Mouse (Mus musculus) erythroid progenitor cell, adult 5-6 weeks (primary cell): ENCODE results near the gene 4930486L24Rik. TPM values are rescaled to one million over a fixed set of nuclear protein-coding genes. Genes with fewer than 3 reads are reported as not detected.
"Not testable (repeated sequence)": the region's sequence is repeated elsewhere in the genome, so short reads cannot be mapped to it uniquely, and the experiment has no call there.

Source experiments
- ATAC-seq: replicated peaks from 2 replicates; pipeline ENCODE4 v1.8.0; 2016; ENCODE audit warnings: moderate number of reproducible peaks, mild to moderate bottlenecking, moderate TSS enrichment, inconsistent platforms; ENCODE audit not compliant: poor library complexity, low FRiP score, severe bottlenecking
- total RNA-seq, 2 experiments: library from RNA; stranded (forward) in 1 of 2; stranded (reverse) in 1 of 2; fragments of 150-400 nt in 1 of 2; fragments of 186-747, 209-891 nt in 1 of 2; gene quantifications; 2 replicates each; pipeline versions ENCODE4 v1.2.3 to v1.2.4; 2015 to 2017; ENCODE audit warnings: low replicate concordance in 2 of 2

The 4930486L24Rik gene
- total RNA-seq (2015; ENCODE audit: low replicate concordance) (not detected in 2 replicates), total RNA-seq (2017; ENCODE audit: low replicate concordance) (0.90 TPM in 1 of 2 replicates, not detected in the other)

DNA sequence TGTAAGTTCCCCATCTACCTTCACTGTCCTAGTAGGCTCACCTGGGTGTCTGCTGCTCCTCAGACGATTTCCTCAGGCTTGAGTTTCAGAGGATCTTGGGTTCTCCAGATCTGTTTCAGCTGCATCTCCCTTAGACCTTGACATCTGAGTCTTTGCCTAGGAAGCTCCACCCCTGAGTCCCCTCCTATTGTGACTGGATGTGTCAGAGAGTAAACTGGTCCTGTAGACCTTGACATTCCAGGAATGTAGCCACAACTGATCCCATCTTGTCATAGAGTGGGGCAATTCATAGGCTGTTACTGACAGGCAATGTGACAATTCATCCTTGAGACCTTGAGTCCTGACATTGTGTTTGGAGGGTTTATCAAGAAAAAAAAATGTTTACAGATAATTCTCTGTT is at the start of gene 4930486L24Rik:
TSS of gene 4930486L24Rik (minus strand) at position 195 of the 400 bp plus-strand sequence.
- ATAC-seq: no peak

DNA sequence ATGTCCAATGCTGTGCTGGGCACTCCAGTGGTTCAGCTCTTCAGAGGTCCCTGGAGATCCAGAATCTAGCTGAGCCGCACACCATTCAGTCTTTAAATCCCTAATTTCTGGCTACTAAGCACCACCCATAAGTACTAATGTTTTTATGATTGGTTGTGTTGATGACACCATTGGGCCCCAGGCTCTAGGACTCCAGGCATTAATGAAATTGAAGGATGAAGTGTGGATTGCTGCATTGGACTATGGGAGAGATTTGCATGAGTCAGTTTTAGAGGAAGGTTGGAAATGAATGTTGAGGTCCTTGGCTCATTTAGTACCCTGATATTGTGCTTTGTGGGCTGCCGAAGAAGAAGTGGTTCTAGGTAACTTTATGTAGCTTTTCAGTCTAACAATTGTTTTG is 40.5 kb upstream of the 4930486L24Rik start, which contains the start of gene Tpbpb:
TSS of gene Tpbpb (minus strand) at position 101 of the 400 bp plus-strand sequence.
- not testable (repeated sequence) for ATAC-seq

DNA sequence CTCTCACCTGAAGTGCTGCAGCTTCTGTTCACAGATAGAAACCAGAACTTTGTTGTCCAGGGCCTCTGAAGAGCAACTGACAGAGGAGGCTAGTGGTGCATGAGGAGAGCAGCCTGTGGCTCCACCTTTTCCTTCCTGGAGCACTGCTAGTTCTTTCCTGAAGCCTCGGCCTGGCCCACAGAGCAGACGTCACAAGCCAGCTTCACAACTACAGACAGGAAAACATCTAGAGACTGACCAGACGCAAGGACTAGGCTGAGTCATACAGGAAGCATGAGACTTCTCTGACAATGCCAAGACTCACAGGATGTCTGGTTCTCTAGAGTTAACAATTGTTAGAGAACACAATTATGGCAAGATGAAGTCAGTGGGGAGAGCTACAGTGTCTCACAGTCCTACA is 33.1 kb upstream of the 4930486L24Rik start, which contains the start of gene Ctla2b:
TSS of gene Ctla2b (minus strand) at position 120 of the 400 bp plus-strand sequence.
- no peak for ATAC-seq

DNA sequence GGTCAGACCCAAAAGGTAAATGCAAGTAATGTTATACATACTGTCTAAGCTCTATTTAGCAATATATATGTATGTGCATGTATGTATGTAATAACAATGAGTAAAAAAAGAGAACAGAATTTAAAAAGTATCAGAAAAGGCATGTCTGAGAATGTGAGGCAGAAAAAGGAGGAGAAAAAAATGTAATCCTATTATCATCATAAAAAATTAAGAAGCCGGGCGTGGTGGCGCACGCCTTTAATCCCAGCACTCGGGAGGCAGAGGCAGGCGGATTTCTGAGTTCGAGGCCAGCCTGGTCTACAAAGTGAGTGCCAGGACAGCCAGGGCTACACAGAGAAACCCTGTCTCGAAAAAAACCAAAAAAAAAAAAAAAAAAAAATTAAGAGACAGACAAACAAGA is 32.5 kb upstream of the 4930486L24Rik start, which contains the start of gene Gm49392:
TSS of gene Gm49392 (minus strand) at position 101 of the 400 bp plus-strand sequence.
- not testable (repeated sequence) for ATAC-seq

DNA sequence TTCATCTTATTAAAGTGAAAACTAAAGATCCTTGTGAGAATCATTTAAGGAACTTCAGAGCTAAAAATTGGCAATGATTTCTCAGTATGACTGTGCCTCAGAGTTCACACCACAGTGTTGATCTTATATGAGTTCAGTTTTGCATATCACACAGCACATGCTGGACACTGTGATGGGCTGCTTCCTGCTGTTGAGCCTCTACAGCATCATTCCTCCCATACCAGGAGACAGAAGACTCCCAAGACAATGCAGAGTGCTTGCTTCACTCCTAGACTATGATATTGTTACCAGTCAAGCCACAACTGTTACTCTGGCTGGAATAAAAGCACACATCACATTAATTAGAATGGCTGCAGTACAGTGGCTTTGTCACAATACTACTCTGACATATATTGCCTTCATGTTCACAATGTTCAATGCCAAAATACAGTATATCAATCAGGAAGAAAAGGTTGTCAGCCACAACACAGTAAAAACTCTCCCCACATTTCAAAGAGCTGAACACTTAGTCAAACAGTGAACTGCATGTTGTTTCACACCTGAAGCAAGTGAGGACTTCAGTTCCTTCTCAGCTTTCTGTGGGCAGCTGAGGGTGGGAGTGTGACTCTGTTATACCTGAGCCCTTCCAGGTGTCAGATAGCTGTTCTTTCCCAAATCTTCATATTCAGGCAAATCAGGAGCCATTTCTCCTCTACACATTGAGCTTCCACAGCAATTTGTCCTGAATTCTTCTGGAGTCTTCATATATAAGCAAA is 31.3 kb upstream of the 4930486L24Rik start:
- ATAC-seq: no peak

DNA sequence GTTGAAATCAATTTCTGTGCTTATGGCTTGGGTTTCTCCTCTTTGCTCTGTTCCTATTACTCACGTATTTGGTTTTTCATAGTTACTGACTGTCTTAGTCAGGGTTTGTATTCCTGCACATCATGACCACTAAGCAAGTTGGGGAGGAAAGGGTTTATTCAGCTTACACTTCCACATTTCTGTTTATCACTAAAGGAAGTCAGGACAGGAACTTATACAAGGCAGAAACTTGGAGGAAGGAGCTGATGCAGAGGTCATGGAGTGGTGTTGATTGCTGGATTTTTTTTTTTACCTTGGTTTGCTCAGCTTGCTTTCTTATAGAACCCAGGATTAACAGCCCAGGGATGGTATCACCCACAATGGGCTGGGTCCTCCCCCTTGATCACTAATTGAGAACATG is 28.0 kb upstream of the 4930486L24Rik start:
- no peak for ATAC-seq

DNA sequence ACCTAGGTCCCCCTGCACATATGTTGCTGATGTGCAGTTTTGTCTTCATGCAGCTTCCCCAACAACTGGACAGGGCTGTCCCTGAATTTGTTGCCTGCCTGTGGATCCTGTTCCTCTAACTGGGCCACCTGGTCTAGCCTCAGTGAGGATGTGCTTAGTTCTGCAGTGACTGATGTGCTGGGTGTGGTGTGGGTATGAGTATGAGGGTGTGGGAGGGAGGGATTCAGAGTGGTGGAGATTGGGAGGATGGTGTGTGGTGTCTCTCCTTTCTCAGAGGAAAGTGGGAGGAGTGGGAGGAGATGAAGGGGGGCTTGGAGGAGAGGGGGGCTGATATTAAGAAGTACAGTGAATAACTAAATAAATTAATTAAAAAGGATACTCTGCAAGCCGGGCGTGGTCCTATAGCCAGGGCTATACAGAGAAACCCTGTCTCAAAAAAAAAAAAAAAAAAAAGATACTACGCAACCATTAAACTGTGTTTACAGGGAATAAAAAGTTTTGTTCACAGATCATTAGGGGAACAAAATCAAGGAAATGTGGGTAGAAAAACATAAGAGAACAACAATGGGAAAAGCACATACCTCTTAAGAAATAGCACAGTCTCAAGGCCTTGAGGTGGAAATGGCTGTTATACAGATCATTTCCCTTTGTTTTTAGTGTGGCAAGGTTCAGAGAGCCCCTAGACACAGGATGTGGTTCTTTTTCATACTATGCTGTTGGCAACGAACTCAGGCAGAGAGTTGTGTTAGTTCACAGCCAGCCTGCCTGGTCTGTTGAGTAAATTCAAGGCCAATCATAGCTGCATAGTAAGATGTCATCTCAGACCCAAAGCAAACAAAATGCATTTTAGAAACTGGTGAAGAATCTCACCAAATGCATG is 15.8 kb downstream of the 4930486L24Rik start:
- no peak for ATAC-seq

DNA sequence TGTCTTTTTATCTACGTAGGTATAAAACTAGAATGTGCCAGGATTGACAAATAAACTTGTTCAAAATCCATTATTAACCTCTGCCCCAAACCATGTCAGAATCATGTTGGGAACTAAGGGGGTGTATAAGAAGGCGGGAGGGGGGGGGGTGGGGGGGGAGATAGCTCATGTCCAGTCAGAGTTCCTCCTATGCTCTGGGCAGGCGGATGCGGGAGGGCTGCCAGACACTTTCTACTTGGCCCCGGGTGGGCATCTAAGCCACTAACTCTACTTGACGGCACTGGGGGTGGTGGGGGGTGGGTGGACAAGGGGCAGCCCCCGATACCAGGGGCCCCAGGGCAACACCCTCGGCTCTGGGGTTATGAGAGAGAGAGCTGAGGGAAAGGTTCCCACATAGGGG is 21.1 kb downstream of the 4930486L24Rik start:
- ATAC-seq: no peak

DNA sequence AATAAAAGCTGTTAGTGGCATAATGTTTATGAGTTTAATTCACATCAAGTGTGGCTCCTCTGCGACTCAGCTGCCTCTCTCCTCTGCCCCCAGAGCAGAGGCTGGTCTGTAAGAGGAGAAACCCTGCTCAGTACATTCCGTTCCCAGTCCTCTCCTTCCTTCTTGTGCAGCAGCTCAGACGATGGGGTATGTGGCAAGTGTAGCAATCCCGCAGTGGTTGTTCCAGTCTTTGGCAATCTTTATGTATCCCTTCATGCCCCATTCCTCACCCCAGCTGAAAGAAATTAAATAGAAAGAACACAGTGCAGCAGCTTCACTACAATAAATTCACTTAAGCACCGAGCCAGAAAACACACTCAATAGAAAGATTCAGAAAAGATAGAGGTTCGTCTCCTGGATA is 21.6 kb downstream of the 4930486L24Rik start:
- no peak for ATAC-seq

DNA sequence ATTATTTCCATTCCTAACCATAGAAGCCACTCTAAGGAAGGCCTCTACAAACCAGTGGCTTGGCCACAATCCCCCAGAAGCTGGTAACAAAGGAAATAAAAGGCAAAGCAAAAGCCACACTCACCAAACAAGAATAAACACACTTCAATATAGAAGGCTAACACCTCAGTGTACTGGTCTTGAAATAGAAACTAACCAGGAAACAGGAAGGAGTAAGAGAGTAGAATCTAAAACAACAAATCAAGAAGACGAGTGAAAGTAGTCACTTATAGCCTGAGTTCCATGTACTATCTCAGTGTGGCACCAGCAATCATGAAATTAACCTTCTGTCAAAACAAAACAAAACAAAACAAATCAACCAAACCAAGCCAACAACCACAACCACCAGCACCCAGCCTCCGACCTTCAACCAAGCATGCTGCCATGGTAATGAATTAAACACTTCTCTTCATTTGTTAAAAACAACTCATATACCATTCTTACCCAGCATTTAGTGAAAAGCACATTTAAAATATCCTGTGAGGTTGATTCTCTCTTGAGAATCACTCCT is 24.8 kb downstream of the 4930486L24Rik start:
- no peak for ATAC-seq

DNA sequence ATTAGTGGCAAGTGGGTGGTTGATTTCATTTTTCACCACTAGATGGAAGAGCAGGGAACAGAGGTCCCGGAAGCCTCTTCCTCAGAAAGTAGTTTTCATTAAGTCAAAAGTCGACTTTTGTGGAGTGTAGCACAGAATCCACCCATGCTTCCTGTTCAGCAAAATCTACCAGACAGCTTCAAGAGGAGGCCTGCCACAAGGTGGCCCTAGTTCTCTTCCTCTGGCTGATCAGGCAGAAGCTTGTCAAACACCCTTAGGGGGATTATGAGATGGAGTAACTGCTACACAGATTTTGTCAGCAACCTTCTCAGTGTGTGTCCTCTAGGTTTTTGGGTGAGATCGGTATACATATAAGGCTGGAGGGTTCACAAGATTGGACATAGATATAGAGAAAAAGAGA is 38.2 kb downstream of the 4930486L24Rik start:
- ATAC-seq: no peak

DNA sequence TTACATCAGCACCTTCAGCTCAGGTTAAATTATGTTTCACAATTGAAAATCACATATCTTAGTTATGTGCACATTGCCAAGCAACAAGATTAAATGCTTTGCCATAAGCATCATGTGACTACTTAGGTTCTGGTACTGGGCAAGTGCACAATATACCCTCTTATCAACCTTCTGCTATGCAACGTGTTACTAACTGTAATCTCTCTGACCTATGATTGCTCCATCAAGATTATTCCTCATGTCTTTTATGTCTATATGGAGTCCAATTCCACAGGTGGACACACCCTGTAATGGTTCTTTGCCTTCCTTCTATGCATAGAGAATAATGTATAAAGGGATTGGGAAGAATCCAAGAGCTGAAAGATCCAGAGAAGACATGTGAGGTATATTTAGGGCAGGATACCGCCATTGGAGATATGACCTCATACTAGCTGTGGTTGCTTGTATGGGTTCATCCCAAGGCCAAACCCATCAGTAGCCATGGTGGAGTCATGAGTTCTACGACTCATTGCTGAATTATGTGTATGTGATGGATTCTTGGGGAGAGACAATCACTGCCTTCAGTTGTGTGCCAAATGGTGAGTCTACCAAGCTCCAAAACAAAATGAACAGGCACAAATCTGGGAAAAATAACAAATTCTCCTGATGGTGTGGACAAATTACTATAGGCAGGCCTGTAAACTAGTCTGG is 43.6 kb downstream of the 4930486L24Rik start:
- ATAC-seq: no peak

DNA sequence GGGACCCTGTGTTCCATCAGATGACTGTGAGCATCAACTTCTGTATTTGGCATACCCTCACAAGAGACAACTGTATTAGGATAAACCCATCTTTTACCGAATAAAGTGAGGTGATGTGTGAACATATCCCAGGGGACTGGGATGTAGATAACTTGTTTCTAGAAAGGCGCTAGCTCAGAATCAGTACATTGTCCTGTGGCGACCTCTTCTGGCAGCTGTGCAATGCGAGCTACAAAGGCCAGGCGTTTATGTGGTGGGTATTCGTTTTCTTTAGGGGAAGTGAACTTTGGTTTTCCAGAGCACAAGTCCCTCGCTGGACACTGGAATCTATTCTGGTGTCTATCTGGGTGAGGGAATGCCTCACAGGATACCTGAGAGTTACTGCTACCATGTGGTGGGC is 44.8 kb downstream of the 4930486L24Rik start:
- ATAC-seq: no peak

DNA sequence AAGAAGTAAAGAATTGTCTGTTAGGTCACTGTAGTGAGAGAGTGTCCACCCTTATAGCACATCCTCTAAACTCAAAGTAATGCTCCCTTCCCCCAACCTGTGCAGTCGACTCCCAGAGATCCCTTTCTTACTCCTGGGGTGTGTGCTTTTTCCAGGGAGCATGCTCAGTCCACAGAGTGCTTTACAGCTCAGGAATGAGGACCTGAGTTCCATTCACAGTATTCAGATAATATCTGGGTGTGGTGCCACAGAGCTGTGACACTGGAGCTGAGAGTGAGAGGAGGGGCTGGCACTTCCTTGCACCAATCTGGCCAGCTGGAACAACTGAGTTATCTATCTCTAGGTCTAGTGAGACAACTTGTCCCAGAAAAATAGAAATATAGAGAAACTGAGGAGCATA is 50.6 kb downstream of the 4930486L24Rik start:
- ATAC-seq: no peak

DNA sequence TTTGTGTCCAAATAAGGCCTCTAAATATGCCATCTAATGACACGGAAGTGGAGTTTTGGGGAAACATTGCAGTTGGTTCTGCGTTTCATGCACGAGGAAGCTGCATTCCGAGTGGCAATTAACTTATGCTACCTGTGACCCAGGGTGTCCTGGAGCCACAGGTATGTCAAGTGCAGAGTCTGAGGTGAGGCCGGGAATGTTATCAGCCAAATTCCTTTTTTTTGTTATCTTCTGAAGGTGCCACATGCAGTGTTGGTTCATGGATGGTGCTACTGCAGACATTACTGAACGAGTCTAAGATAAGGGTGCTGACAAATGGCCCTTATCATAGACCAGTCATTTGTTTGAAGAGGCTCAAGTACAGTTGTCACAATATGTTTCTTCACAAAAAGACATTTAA is 51.5 kb downstream of the 4930486L24Rik start:
- ATAC-seq: no peak

DNA sequence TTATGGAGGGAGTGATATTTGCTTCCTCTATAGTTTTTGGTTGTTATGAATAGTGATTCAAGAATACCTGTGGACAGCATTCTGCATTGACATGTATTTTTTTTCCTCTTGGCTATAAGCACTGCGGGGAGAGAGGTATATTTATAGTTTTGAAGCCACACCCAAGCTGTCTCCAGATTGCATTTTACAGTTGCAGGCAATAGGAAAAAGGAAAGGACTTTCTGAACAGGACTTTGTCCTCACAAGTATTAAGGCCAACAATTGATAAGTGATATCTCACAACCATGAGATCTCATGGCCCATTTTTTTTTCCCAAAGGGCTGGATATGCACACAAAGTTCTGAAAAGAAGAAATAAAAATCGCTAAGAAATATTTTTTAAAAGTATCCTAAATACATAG is 54.6 kb downstream of the 4930486L24Rik start:
- ATAC-seq: no peak

DNA sequence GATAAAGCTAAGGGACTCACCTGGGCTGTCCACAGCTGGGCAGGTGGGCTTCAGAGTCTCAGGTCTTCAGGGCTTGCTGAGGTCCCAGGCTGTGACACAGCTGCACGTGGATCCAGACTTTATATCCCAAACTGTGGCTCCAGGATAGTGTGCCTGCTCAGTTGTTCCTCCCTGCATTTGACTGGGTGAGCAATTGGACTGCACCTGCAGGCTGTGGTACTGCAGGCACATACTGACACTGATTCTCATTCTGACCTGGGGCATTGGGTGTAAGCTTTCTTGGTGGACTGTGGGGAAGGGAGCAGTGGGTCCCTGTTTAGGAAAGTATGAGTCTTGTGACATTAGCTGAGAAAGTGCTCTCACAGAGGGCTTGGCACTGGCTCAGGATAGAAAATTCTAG is 61.5 kb downstream of the 4930486L24Rik start, which contains the start of gene Ctsll3:
TSS of gene Ctsll3 (minus strand) at position 101 of the 400 bp plus-strand sequence.
- ATAC-seq: no peak
